Mouse (Mus musculus): Measurements from ENCODE around the gene Hrg.

- TF ChIP-seq POLR2A (IDR thresholded peaks at IDR 0.05; ENCODE audit: insufficient read depth, low read depth, low read length) (no peak), CTCF (IDR thresholded peaks at IDR 0.05; ENCODE audit: insufficient read depth, low read depth, low read length) (no peak)
Observed at GRCm38 (mm10) chr16:22947371-22947770, 3.5 kb upstream of the Hrg start.
